Mouse (Mus musculus): ENCODE results near the gene Lcn9.
A peak's percentile ranks its signal among the peaks of the same experiment; 100 is the strongest.

Gene Lcn9

GRCm38 (mm10) chr2:25850330-25850729 is 27.4 kb downstream of the Lcn9 start:
- peak; percentile 34 to 81 for DNase-seq

GRCm38 (mm10) chr2:25852626-25853025 is 29.7 kb downstream of the Lcn9 start:
- DNase-seq, result peak; percentile 41 to 59

DNA sequence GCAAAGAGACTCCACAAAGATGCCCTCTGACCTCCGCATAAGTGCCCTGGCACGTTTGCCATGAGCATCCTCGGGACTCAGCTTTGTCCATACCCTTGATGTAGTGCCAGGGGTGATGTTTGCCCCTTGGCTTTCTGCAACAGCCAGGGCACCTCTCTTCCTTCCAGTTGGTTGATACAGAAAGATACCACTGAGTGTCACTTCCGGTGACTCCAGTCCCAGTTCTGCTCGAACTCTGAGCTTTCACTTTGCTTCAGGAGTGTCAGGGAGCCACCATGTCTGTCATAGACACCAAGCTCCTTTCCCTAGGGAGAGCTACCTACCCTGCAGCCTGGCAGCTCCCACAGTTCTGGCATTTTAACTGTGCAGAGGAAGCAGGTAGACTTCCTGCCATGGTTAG is 31.0 kb downstream of the Lcn9 start:
- no peak for DNase-seq

- DNase-seq, result peak in 1 of 2 experiments; percentile 10
Observed at GRCm38 (mm10) chr2:25859891-25860290, 36.9 kb downstream of the Lcn9 start.

DNA sequence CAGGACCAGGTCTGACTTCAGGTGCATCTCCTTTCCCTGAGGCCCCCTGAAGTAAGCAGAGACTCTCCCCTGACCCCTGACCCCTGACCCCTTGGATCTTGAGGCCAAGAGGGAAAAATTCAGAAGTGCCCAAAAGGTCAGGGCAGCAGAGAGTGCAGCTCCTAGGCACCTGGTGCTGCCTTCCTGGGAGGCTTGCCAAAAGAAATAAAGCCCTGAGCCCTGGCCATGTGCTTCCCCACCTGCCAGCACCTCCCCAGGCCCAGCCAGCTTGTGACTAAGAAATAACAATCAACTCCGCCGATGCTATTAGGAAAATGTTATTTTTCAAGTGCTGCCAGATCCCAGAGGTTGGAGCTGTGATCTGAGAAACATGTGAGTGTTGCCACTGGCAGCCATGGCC is 39.1 kb downstream of the Lcn9 start:
- peak; percentile 32 to 48 for DNase-seq

DNA sequence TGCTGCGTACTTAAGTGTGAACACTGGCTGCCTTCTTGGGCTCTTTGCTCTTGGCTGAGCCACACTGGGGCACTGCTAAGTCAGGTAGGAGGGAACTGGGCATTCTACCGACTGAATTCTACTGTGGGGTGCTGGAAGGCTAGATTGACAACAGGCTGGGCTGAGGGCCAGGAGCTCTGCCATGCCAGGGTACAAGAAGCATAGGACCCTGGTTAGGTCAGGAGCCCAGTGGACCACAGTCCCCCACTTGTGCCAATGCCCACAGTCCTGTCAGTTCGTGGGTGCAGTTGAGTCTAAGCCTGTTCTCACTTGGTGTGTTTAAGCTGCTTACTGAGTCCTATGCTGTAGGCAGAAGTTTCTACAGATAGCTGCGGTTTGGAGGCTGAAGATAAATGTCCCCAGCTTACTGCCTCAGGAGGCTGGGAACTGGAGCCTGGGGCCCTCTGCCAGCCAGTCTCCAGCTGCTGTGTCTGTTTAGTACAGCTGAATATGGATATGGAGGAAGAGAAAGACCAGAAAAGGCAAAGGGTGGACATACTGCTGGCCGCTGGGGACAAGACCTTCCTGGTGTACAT is 39.8 kb downstream of the Lcn9 start:
- no peak for DNase-seq

DNA sequence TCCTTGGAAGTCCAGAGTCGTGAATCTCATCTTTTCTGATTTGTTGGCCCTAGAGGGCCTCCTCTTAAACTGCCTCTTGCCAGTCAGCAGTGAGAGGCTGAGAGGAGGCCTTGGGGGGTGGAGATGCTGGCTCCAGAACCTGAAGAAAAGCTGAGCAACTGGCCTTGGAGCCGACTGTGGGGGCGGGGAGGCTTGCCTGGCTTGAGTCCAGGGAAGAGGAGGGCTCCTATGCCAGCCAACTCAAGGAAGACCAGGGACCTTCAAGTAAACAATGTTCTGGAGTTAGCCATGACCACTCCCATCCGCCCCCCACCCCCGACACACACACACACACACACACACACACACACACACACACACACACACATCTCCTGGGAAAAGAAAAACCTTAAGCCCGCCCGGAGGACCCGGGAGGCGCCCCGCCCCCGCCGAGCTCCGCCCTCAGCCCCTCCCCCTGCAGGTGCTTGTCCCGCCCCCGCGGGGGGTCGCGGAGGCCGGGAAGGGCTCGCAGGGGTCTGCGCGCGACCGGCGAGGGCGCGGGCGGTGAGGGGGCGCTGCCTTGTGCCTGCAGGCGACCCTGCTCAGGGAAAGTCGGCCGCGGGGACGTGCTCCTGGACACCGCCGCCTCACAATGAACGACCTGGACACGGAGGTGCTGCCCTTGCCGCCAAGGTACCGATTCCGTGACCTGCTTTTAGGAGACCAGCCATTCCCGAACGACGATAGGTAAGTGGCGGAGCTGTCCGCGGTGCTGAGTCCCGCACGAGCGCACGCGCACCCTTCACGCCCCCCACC is 40.6 kb downstream of the Lcn9 start, which contains the start of gene Kcnt1:
Gene Kcnt1, plus strand, starts transcription at position 398 of the 795 bp plus-strand sequence.
- peak; percentile 49 to 73 for DNase-seq

DNA sequence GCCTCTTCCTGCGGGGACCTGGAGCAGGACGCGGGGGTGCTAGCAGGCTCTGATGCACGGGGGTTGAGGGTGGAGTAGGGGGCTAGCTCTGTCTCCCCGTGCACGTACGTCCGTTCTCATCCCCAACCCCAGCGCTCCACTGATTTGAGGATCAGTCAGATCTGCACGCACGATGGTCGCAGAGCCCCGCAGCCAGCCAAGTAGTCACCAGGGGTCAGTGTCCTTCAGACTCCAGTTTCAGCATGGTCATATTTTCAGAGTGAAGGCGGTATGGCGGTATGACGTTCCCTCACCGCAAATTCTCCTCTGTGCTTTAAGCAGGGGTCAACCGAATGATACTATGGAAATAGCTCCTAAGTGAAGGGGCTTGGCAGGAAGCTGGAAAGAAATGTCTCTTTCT is 41.3 kb downstream of the Lcn9 start:
- no peak for DNase-seq

DNA sequence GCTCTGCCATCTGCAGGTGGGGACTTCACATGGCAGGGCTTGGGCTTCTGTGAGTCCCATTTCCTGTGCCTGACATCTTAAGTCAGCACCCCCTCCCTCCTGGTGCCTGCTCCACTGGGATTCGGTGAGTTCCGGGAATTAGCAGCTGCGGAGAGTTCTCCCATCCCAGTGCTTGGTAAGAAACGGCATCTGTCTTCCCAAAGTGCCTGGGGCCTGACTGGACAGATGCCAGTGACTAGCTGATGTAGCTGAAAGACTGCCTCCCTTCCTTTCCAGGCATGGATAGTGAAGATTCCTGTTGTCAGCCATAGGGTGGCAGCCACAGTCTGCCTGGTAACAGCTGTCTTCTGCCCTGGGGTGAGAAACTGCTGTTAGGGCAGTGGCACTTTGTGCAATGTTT is 42.5 kb downstream of the Lcn9 start:
- DNase-seq, result no peak

DNA sequence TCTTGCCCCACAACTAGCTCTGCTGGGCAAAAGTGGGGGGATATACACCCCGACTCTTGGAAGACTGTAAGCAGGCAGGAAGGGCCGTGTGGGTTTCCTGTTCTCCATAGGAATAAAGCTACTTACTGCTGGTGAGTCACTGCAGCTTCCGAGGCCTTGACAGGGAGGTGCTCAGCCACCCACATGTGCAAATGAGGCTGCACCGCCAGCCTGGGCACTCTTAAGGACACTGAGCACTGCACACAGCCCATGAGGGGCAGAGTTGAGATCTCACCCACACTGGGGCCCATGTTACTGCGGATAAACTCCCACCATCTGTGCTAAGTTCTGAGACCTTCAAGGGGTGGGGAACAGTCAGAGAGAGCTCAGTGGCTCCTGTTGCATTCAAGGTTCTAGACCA is 43.7 kb downstream of the Lcn9 start:
- DNase-seq, result no peak

All from kidney, postnatal 36 days (tissue).